Mouse (Mus musculus) ES-Bruce4 (cell line): Measurements from ENCODE around the gene Ulk4.

Experiments
- CTCF ChIP-seq: IDR thresholded peaks from one replicate; pipeline ENCODE4 v1.8.1; 2011; ENCODE audit warnings: low read depth, low read length
- POLR2A ChIP-seq: IDR thresholded peaks from one replicate; pipeline ENCODE4 v1.8.1; 2011; ENCODE audit warnings: low read length; ENCODE audit not compliant: insufficient read depth

DNA sequence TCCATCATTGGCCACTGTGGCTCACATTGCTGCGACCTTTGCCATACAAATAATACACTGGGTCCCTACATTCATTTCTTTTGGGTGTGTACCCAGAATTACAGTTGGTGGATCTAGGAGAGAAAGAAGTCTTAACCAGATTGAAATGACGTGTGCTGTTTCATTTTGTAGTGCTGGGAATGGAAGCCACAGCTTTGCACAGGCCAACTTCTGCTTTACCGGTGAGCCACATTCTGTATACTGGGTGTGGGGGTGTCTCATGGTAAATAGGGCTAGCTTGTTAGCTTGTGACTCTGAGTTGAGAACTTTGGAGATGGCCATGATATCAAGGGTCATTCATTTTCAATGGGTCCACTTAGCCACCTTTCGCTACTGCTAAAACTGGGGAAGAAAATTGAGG is 28.5 kb upstream of the Ulk4 start:
- TF ChIP-seq CTCF (no peak), POLR2A (no peak)
